12 mouse cellular contexts compared by ENCODE assay signal in genomic region chr4:116659474-116659873, GRCm38 (mm10). TPM values are rescaled to one million over a fixed set of nuclear protein-coding genes. Genes with fewer than 3 reads are reported as not detected.
DNase-seq lines count a peak whose midpoint lies in the region; ATAC-seq lines count a peak whose summit lies in the region.
"Had no signal": no experiment of that assay in that cellular context is flagged by ENCODE, and none has a peak within 500 bp of the region (broad histone marks: within the 10 kb centered on the region; RNA-seq: fewer than 3 reads in every experiment).

No protein-coding gene starts in this region.

- no peaks in the 10 kb centered on the region for H3K36me3 ChIP-seq in heart, embryonic 12.5 days
- H3K36me3 ChIP-seq in kidney, embryonic 14.5 days (ENCODE audit: control insufficient read depth, insufficient read depth, low read length), result no peaks in the 10 kb centered on the region
- H3K36me3 ChIP-seq: hindbrain, embryonic 15.5 days had no signal

- 77% methylated on average over 2 of the region's 2 CpGs for WGBS in heart, embryonic 12.5 days
- 53% methylated on average over 2 of the region's 2 CpGs for WGBS in kidney, embryonic 14.5 days

- DNase-seq in heart, postnatal 10 days, result peak; percentile 31 to 44
- peak; percentile 37 for DNase-seq in adrenal gland, adult 8-10 months
- DNase-seq in lung, postnatal 25 days (ENCODE audit: low spot score), result peak; percentile 51
- DNase-seq in gastrocnemius, adult 8-10 months (ENCODE audit: low spot score in 2 of 2), result no peak
- no peak for DNase-seq in layer of hippocampus, postnatal 10 days (ENCODE audit: low spot score in 2 of 2)
- DNase-seq in thymus, postnatal 10 days (ENCODE audit: low spot score in 2 of 2), result no peak
- DNase-seq: heart, adult 11 months had no signal

- ATAC-seq in heart, embryonic 12.5 days (ENCODE audit: insufficient number of reproducible peaks, low FRiP score), result no peak
- ATAC-seq in kidney, embryonic 14.5 days (ENCODE audit: low FRiP score, low TSS enrichment), result peak; percentile 61; the same call in 1 of the 2 replicates
- ATAC-seq: forebrain, embryonic 13.5 days had no signal

- H3K9ac ChIP-seq in heart, embryonic 12.5 days, result no peak overlapping the region
- H3K9ac ChIP-seq in kidney, embryonic 14.5 days (ENCODE audit: low read depth, low read length), result no peak overlapping the region
- H3K9ac ChIP-seq: forebrain, embryonic 13.5 days; hindbrain, embryonic 15.5 days had no signal

- 0 out of 2 replicates have a peak, but pooled peaks cover 3% of the 10 kb centered on the region for H3K4me1 ChIP-seq in heart, embryonic 12.5 days (replicated peaks)
- H3K4me1 ChIP-seq in kidney, embryonic 14.5 days (ENCODE audit: control insufficient read depth, insufficient read depth, low read length), result no peaks in the 10 kb centered on the region
- H3K4me1 ChIP-seq: forebrain, embryonic 13.5 days; hindbrain, embryonic 15.5 days had no signal

- H3K9me3 ChIP-seq in heart, embryonic 12.5 days (replicated peaks), result no peaks in the 10 kb centered on the region
- no peaks in the 10 kb centered on the region for H3K9me3 ChIP-seq in kidney, embryonic 14.5 days (ENCODE audit: control insufficient read depth, low read length)
- H3K9me3 ChIP-seq: forebrain, embryonic 13.5 days; hindbrain, embryonic 15.5 days had no signal

- H3K27me3 ChIP-seq in heart, embryonic 12.5 days (replicated peaks), result no peaks in the 10 kb centered on the region
- no peaks in the 10 kb centered on the region for H3K27me3 ChIP-seq in kidney, embryonic 14.5 days (ENCODE audit: control insufficient read depth, insufficient read depth, low read length)
- H3K27me3 ChIP-seq: forebrain, embryonic 13.5 days; hindbrain, embryonic 15.5 days had no signal

- intact Hi-C loops in heart, postnatal 10 days (cut with DNase I), result no loop called here

- no peak overlapping the region for H3K4me2 ChIP-seq in heart, embryonic 12.5 days
- H3K4me2 ChIP-seq in kidney, embryonic 14.5 days (replicated peaks; ENCODE audit: low read depth, low read length), result no peak overlapping the region
- H3K4me2 ChIP-seq: forebrain, embryonic 13.5 days; hindbrain, embryonic 15.5 days had no signal

- H3K27ac ChIP-seq in heart, embryonic 12.5 days (ENCODE audit: poor library complexity, severe bottlenecking), result no peak overlapping the region
- H3K27ac ChIP-seq in kidney, embryonic 14.5 days (ENCODE audit: low read depth, low read length), result peak overlapping the region; percentile 6; the same call in 1 of the 2 replicates
- H3K27ac ChIP-seq: forebrain, embryonic 13.5 days; hindbrain, embryonic 15.5 days had no signal

- H3K4me3 ChIP-seq in heart, embryonic 12.5 days, result no peak overlapping the region
- no peak overlapping the region for H3K4me3 ChIP-seq in kidney, embryonic 14.5 days (ENCODE audit: low read length)
- H3K4me3 ChIP-seq: forebrain, embryonic 13.5 days; hindbrain, embryonic 15.5 days; megakaryocyte, embryonic 14.5 days had no signal

RNA-seq across cellular contexts. Expression of gene Akr1a1, which starts 8.0 kb away (rescaled TPM):
- 100 to 1,000 TPM; 419 to 457 TPM for total RNA-seq in heart, postnatal 10 days (2021)
- 550 and 559 TPM in 2 replicates for polyA plus RNA-seq in heart, embryonic 12.5 days (2016; fragmentation: Nextera tagmentation; extraction: Ambion mirVana)
- 1,000 to 10,000 TPM in 1 of 4 experiments, 100 to 1,000 TPM in 3; 829 to 1,005 (median 899) TPM for total RNA-seq in adrenal gland, adult 8-10 months (2022)
- 730 and 751 TPM in 2 replicates for polyA plus RNA-seq in kidney, embryonic 14.5 days (2014; fragmentation: Nextera tagmentation; extraction: Ambion mirVana)
- total RNA-seq in gastrocnemius, adult 8-10 months (2022), result 100 to 1,000 TPM; 187 to 206 (median 199) TPM
- total RNA-seq in layer of hippocampus, postnatal 10 days (2021), result 100 to 1,000 TPM; 537 to 556 TPM

RNA-seq across cellular contexts. Expression of gene Prdx1, which starts 25.9 kb away (rescaled TPM):
- total RNA-seq in heart, postnatal 10 days (2021), result 100 to 1,000 TPM; 420 to 430 TPM
- polyA plus RNA-seq in heart, embryonic 12.5 days (2016; fragmentation: Nextera tagmentation; extraction: Ambion mirVana), result 963 and 983 TPM in 2 replicates
- 100 to 1,000 TPM; 514 to 868 (median 646) TPM for total RNA-seq in adrenal gland, adult 8-10 months (2022)
- polyA plus RNA-seq in kidney, embryonic 14.5 days (2014; fragmentation: Nextera tagmentation; extraction: Ambion mirVana), result 1,503 and 1,977 TPM in 2 replicates
- total RNA-seq in gastrocnemius, adult 8-10 months (2022), result 100 to 1,000 TPM; 247 to 330 (median 264) TPM
- 100 to 1,000 TPM; 174 to 189 TPM for total RNA-seq in layer of hippocampus, postnatal 10 days (2021)

RNA-seq across cellular contexts. Expression of gene Nasp, which starts 31.7 kb away (rescaled TPM):
- total RNA-seq in heart, postnatal 10 days (2021), result 10 to 100 TPM; 46.4 to 53.6 TPM
- 116 and 121 TPM in 2 replicates for polyA plus RNA-seq in heart, embryonic 12.5 days (2016; fragmentation: Nextera tagmentation; extraction: Ambion mirVana)
- total RNA-seq in adrenal gland, adult 8-10 months (2022), result 10 to 100 TPM; 20.6 to 24.4 (median 22.7) TPM
- 224 and 234 TPM in 2 replicates for polyA plus RNA-seq in kidney, embryonic 14.5 days (2014; fragmentation: Nextera tagmentation; extraction: Ambion mirVana)
- 10 to 100 TPM in 2 of 4 experiments, 1 to 10 TPM in 2; 7.8 to 13.0 (median 9.5) TPM for total RNA-seq in gastrocnemius, adult 8-10 months (2022)
- 10 to 100 TPM; 74.0 to 74.6 TPM for total RNA-seq in layer of hippocampus, postnatal 10 days (2021)

RNA-seq across cellular contexts. Expression of gene Mmachc, which starts 48.7 kb away (rescaled TPM):
- 10 to 100 TPM; 32.8 to 40.0 TPM for total RNA-seq in heart, postnatal 10 days (2021)
- polyA plus RNA-seq in heart, embryonic 12.5 days (2016; fragmentation: Nextera tagmentation; extraction: Ambion mirVana), result 31.8 and 34.5 TPM in 2 replicates
- total RNA-seq in adrenal gland, adult 8-10 months (2022), result 10 to 100 TPM; 29.5 to 35.2 (median 31.7) TPM
- 19.7 and 25.5 TPM in 2 replicates for polyA plus RNA-seq in kidney, embryonic 14.5 days (2014; fragmentation: Nextera tagmentation; extraction: Ambion mirVana)
- 10 to 100 TPM; 30.4 to 34.6 (median 33.3) TPM for total RNA-seq in gastrocnemius, adult 8-10 months (2022)
- 10 to 100 TPM; 17.3 to 20.7 TPM for total RNA-seq in layer of hippocampus, postnatal 10 days (2021)

RNA-seq across cellular contexts. Expression of gene Ccdc163, which starts 48.8 kb away (rescaled TPM):
- 1 to 10 TPM; 8.3 to 9.1 TPM for total RNA-seq in heart, postnatal 10 days (2021)
- polyA plus RNA-seq in heart, embryonic 12.5 days (2016; fragmentation: Nextera tagmentation; extraction: Ambion mirVana), result 15.9 and 17.5 TPM in 2 replicates
- total RNA-seq in adrenal gland, adult 8-10 months (2022), result 10 to 100 TPM; 17.2 to 34.6 (median 20.9) TPM
- polyA plus RNA-seq in kidney, embryonic 14.5 days (2014; fragmentation: Nextera tagmentation; extraction: Ambion mirVana), result 36.9 and 39.6 TPM in 2 replicates
- total RNA-seq in gastrocnemius, adult 8-10 months (2022), result 1 to 10 TPM; 1.2 to 2.2 (median 1.7) TPM
- 1 to 10 TPM; 2.7 to 3.2 TPM for total RNA-seq in layer of hippocampus, postnatal 10 days (2021)

Comparison
In these comparisons a context has a peak if more than half of its experiments do, and no peak if none do; other contexts are left out.
1. DNase-seq: peak in heart, postnatal 10 days (2 of 2), adrenal gland, adult 8-10 months (single experiment) and lung, postnatal 25 days (single experiment); none in gastrocnemius, adult 8-10 months (0 of 2), layer of hippocampus, postnatal 10 days (0 of 2) and thymus, postnatal 10 days (0 of 2).